Mouse (Mus musculus): Measurements from ENCODE around the gene Tspan18. TPM values are rescaled to one million over a fixed set of nuclear protein-coding genes. Genes with fewer than 3 reads are reported as not detected.

Tspan18 gene
- polyA plus RNA-seq, 1 experiment, result 1.0 TPM

DNA sequence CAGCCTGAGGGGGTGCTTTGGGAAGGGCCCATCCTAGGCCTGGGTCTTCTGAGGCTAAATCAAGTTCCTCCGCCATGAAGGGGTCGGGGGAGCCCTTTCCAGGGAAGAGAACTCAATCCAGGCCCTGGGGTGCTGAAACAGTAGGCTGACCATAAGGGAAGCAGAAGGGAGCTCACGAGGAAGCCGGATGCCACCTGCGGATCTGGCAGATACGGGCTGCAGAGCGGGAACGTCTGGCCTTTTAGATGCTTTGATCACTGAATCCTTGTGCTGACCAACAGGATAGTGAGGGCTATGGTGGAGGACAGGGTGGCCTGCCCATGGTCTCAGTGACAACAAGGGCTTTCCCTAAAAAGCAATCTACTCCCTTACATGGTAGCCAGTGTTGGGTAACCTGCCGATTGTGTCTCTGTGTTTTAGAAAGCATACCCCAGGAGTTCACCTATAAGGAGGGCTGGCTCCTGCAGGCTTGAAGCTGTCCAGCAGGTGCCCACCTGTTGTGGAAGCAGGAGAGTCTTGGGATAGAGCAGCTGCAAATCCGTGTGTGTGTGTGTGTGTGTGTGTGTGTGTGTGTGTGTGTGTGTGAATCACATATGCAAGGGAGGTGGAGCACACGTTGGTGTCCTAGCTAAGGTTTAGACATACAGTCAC, 90.7 kb downstream of the Tspan18 start:
- Histone ChIP-seq H3K27ac (ENCODE audit: insufficient read depth, low read length) (no peak overlapping the region), H3K36me3 (ENCODE audit: control insufficient read depth, insufficient read depth, low read length, poor library complexity, severe bottlenecking) (no peaks in the 10 kb centered on the region), H3K9ac (ENCODE audit: low read depth, poor library complexity, severe bottlenecking) (no peak overlapping the region)

DNA sequence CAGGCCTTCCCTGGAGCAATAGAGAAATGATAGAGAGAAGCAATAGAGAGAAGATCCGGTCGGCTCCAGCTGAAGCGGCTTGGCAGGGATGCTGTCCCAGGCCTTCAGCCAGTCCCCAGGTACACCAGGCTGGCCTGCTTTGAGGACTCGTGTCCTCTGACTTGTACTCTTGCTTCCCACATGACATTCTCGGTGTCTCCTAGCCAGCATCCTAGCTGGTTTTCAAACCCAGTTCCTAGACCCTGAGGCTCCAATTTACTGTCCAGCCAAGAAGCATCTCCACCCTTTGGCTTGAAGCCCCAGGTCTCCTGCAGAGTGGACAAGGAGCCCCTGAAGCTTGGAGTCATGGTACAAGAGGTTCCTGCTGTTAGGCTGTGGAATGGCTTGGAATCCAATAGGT, 92.1 kb downstream of the Tspan18 start:
- TF ChIP-seq CTCF (IDR thresholded peaks at IDR 0.05; ENCODE audit: low read depth, low read length), result no peak
- TF ChIP-seq EP300 (IDR thresholded peaks at IDR 0.05; ENCODE audit: insufficient read depth, low read depth, low read length), result no peak
- no peak for TF ChIP-seq POLR2A (IDR thresholded peaks at IDR 0.05; ENCODE audit: insufficient read depth, low read length)
- Histone ChIP-seq H3K36me3 (ENCODE audit: control insufficient read depth, insufficient read depth, low read length, poor library complexity, severe bottlenecking) (no peaks in the 10 kb centered on the region), H3K4me3 (ENCODE audit: low read depth, low read length) (no peak overlapping the region), H3K9ac (ENCODE audit: low read depth, poor library complexity, severe bottlenecking) (no peak overlapping the region), H3K9me3 (replicated peaks; ENCODE audit: control insufficient read depth, insufficient read depth, low read length, poor library complexity, severe bottlenecking) (no peaks in the 10 kb centered on the region), H3K27ac (ENCODE audit: insufficient read depth, low read length) (no peak overlapping the region), H3K4me1 (ENCODE audit: control insufficient read depth, insufficient read depth, low read length) (no peaks in the 10 kb centered on the region), H3K27me3 (ENCODE audit: control insufficient read depth, insufficient read depth, low read length, poor library complexity, severe bottlenecking) (no peaks in the 10 kb centered on the region)

More for the DNA sequence above, 90.7 kb downstream of the Tspan18 start:
- Histone ChIP-seq H3K27me3 (ENCODE audit: control insufficient read depth, insufficient read depth, low read length, poor library complexity, severe bottlenecking) (no peaks in the 10 kb centered on the region), H3K4me3 (ENCODE audit: low read depth, low read length) (no peak overlapping the region), H3K9me3 (replicated peaks; ENCODE audit: control insufficient read depth, insufficient read depth, low read length, poor library complexity, severe bottlenecking) (no peaks in the 10 kb centered on the region), H3K4me1 (ENCODE audit: control insufficient read depth, insufficient read depth, low read length) (no peaks in the 10 kb centered on the region)
- no peak for TF ChIP-seq EP300 (IDR thresholded peaks at IDR 0.05; ENCODE audit: insufficient read depth, low read depth, low read length)
- TF ChIP-seq POLR2A (IDR thresholded peaks at IDR 0.05; ENCODE audit: insufficient read depth, low read length), result no peak
- no peak for TF ChIP-seq CTCF (IDR thresholded peaks at IDR 0.05; ENCODE audit: low read depth, low read length)

DNA sequence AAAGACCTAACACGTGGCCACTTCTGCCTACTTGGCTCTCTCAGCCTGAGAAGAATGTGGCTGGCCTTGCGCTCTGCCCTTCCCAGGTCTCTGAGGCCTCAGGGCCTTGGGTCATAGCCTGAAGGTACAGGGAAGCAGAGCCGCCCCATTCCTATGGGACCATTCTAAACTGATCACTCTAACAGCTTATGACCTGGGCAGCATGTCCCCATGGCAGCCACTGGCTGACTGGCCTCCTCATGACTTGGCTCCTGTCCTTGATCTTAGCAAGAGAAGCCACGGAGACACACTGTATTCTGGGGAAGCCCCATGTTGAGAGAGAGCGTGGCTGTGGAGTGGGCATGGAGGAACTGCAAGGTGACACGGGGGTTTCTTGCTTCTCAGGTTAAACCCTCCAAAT, 95.4 kb downstream of the Tspan18 start:
- Histone ChIP-seq H3K9me3 (replicated peaks; ENCODE audit: control insufficient read depth, insufficient read depth, low read length, poor library complexity, severe bottlenecking) (no peaks in the 10 kb centered on the region), H3K9ac (ENCODE audit: low read depth, poor library complexity, severe bottlenecking) (no peak overlapping the region), H3K36me3 (ENCODE audit: control insufficient read depth, insufficient read depth, low read length, poor library complexity, severe bottlenecking) (no peaks in the 10 kb centered on the region), H3K4me3 (ENCODE audit: low read depth, low read length) (no peak overlapping the region), H3K27me3 (ENCODE audit: control insufficient read depth, insufficient read depth, low read length, poor library complexity, severe bottlenecking) (no peaks in the 10 kb centered on the region), H3K27ac (ENCODE audit: insufficient read depth, low read length) (no peak overlapping the region), H3K4me1 (ENCODE audit: control insufficient read depth, insufficient read depth, low read length) (no peaks in the 10 kb centered on the region)
- no peak for TF ChIP-seq POLR2A (IDR thresholded peaks at IDR 0.05; ENCODE audit: insufficient read depth, low read length)
- TF ChIP-seq CTCF (IDR thresholded peaks at IDR 0.05; ENCODE audit: low read depth, low read length), result no peak
- no peak for TF ChIP-seq EP300 (IDR thresholded peaks at IDR 0.05; ENCODE audit: insufficient read depth, low read depth, low read length)

DNA sequence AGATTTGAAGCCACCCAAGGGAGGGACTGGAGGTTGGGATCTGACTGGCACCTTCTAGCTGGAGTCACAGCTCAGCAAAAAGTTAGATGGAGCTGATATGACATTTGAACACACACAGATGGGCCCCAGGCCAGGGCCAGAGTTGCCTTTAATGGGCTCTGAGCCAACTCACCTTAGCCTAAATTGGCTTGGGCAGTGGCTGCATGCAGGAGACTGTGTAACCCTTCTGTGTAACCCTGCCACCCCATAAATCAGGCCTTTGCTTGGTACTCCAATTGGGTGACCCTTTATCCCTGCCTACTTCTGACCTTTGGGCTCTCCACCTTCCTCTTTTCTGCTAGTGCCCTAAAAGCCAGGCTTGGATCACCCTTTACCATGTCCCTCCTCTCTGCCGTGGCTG, 97.2 kb downstream of the Tspan18 start:
- H3K9me3 ChIP-seq (replicated peaks; ENCODE audit: control insufficient read depth, insufficient read depth, low read length, poor library complexity, severe bottlenecking), result no peaks in the 10 kb centered on the region
- no peak overlapping the region for H3K27ac ChIP-seq (ENCODE audit: insufficient read depth, low read length)
- no peak overlapping the region for H3K4me3 ChIP-seq (ENCODE audit: low read depth, low read length)
- no peaks in the 10 kb centered on the region for H3K4me1 ChIP-seq (ENCODE audit: control insufficient read depth, insufficient read depth, low read length)
- no peak for TF ChIP-seq EP300 (IDR thresholded peaks at IDR 0.05; ENCODE audit: insufficient read depth, low read depth, low read length)
- TF ChIP-seq CTCF (IDR thresholded peaks at IDR 0.05; ENCODE audit: low read depth, low read length), result no peak
- TF ChIP-seq POLR2A (IDR thresholded peaks at IDR 0.05; ENCODE audit: insufficient read depth, low read length), result no peak
- no peak overlapping the region for H3K9ac ChIP-seq (ENCODE audit: low read depth, poor library complexity, severe bottlenecking)
- H3K36me3 ChIP-seq (ENCODE audit: control insufficient read depth, insufficient read depth, low read length, poor library complexity, severe bottlenecking), result no peaks in the 10 kb centered on the region
- no peaks in the 10 kb centered on the region for H3K27me3 ChIP-seq (ENCODE audit: control insufficient read depth, insufficient read depth, low read length, poor library complexity, severe bottlenecking)

DNA sequence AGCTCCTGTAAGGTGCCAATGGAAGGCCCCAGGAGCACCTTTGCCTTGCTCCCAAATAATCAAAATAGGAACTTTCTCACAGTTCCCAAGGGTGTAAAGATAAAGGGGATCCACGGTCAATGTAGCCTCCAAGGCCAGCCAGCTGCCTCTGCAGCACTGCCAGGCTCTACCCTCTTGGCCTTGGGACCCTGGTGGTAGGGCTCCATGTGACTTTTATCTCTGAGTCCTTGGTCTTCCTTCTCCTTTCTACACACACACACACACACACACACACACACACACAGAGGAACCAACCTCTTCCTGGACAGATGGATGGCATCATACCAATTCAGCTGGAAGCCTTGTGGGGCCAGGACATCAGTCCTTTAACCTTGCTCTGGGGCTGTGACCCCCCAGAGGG, 102.2 kb downstream of the Tspan18 start:
- Histone ChIP-seq H3K9me3 (replicated peaks; ENCODE audit: control insufficient read depth, insufficient read depth, low read length, poor library complexity, severe bottlenecking) (no peaks in the 10 kb centered on the region), H3K9ac (ENCODE audit: low read depth, poor library complexity, severe bottlenecking) (no peak overlapping the region), H3K36me3 (ENCODE audit: control insufficient read depth, insufficient read depth, low read length, poor library complexity, severe bottlenecking) (no peaks in the 10 kb centered on the region), H3K27me3 (ENCODE audit: control insufficient read depth, insufficient read depth, low read length, poor library complexity, severe bottlenecking) (no peaks in the 10 kb centered on the region), H3K27ac (ENCODE audit: insufficient read depth, low read length) (no peak overlapping the region), H3K4me3 (ENCODE audit: low read depth, low read length) (no peak overlapping the region), H3K4me1 (ENCODE audit: control insufficient read depth, insufficient read depth, low read length) (no peaks in the 10 kb centered on the region)
- TF ChIP-seq CTCF (IDR thresholded peaks at IDR 0.05; ENCODE audit: low read depth, low read length) (no peak), POLR2A (IDR thresholded peaks at IDR 0.05; ENCODE audit: insufficient read depth, low read length) (no peak), EP300 (IDR thresholded peaks at IDR 0.05; ENCODE audit: insufficient read depth, low read depth, low read length) (no peak)

DNA sequence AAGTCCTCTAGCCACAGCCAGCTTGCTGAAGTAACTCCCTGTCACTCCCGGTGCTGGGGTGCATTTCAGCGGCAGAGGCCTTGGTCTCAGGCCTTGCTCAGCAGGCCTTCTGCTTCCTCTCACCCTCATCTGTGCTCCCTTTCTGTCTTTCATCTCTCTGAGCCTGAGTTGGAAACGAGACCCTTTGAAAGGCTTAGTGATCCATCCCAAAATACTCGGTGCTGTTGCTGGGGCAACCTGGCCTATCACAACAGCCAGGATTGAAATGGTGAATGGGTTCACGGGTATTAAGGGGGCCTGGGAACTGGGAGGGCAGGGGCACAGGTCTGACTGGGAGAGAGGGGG, 105.9 kb downstream of the Tspan18 start:
- TF ChIP-seq CTCF (IDR thresholded peaks at IDR 0.05; ENCODE audit: low read depth, low read length), result no peak
- no peak for TF ChIP-seq POLR2A (IDR thresholded peaks at IDR 0.05; ENCODE audit: insufficient read depth, low read length)
- no peak for TF ChIP-seq EP300 (IDR thresholded peaks at IDR 0.05; ENCODE audit: insufficient read depth, low read depth, low read length)
- Histone ChIP-seq H3K4me3 (ENCODE audit: low read depth, low read length) (no peak overlapping the region), H3K9me3 (replicated peaks; ENCODE audit: control insufficient read depth, insufficient read depth, low read length, poor library complexity, severe bottlenecking) (no peaks in the 10 kb centered on the region), H3K36me3 (ENCODE audit: control insufficient read depth, insufficient read depth, low read length, poor library complexity, severe bottlenecking) (no peaks in the 10 kb centered on the region), H3K4me1 (ENCODE audit: control insufficient read depth, insufficient read depth, low read length) (no peaks in the 10 kb centered on the region), H3K27me3 (ENCODE audit: control insufficient read depth, insufficient read depth, low read length, poor library complexity, severe bottlenecking) (no peaks in the 10 kb centered on the region), H3K9ac (ENCODE audit: low read depth, poor library complexity, severe bottlenecking) (no peak overlapping the region), H3K27ac (ENCODE audit: insufficient read depth, low read length) (no peak overlapping the region)
